Mouse (Mus musculus): ENCODE results near the gene Scai. TPM values are rescaled to one million over a fixed set of nuclear protein-coding genes. Genes with fewer than 3 reads are reported as not detected.

Gene Scai
- polyA plus RNA-seq, 1 experiment from 2014 or later, result 11.4 TPM

Other genes starting within 250 kb of the Scai start
- gene Wdr38, start 193.3 kb downstream of the Scai start, polyA plus RNA-seq (2014; fragmentation: Nextera tagmentation; extraction: Ambion mirVana), result 1.5 and 1.8 TPM in 2 replicates
- gene Arpc5l, start 185.4 kb downstream of the Scai start, polyA plus RNA-seq (2014; fragmentation: Nextera tagmentation; extraction: Ambion mirVana), result 146 and 147 TPM in 2 replicates
- 901 and 1,011 TPM in 2 replicates for gene Rpl35, start 185.1 kb downstream of the Scai start, polyA plus RNA-seq (2014; fragmentation: Nextera tagmentation; extraction: Ambion mirVana)
- gene Golga1, start 125.2 kb downstream of the Scai start, polyA plus RNA-seq (2014; fragmentation: Nextera tagmentation; extraction: Ambion mirVana), result 32.1 and 34.4 TPM in 2 replicates
- 88.1 and 91.2 TPM in 2 replicates for gene Ppp6c, start 35.7 kb upstream of the Scai start, polyA plus RNA-seq (2014; fragmentation: Nextera tagmentation; extraction: Ambion mirVana)

Measured in forebrain, embryonic 11.5 days (tissue).